Mouse (Mus musculus) hindbrain, embryonic 13.5 days (tissue): ENCODE measurements at regions not wholly inside any gene's neighbourhood (a gene's known extent, or its start where the extent isn't known, plus 50 kb on each side); places are given as distances from the start of the nearest gene placed in this dataset.

Experiments used
- ATAC-seq: fragments of 200-750 bp; cut with Nextera tagmentation; 2 replicates; pipeline ENCODE4 v1.8.0; 2017; ENCODE audit warnings: moderate TSS enrichment; ENCODE audit not compliant: low FRiP score
- H3K27ac ChIP-seq: fragments of 300-500 bp; sonication (generic); 2 replicates; pipeline ENCODE4 v1.5.1; 2015; ENCODE audit warnings: inconsistent platforms, mild to moderate bottlenecking, moderate library complexity
- H3K27me3 ChIP-seq: fragments of 300-500 bp; sonication (generic); 2 replicates; pipeline ENCODE4 v1.6.1; 2015; ENCODE audit warnings: mild to moderate bottlenecking, inconsistent platforms
- H3K36me3 ChIP-seq: fragments of 300-500 bp; sonication (generic); 2 replicates; pipeline ENCODE4 v1.6.1; 2015; ENCODE audit warnings: mild to moderate bottlenecking, inconsistent platforms
- H3K4me1 ChIP-seq: fragments of 300-500 bp; sonication (generic); replicated peaks from 2 replicates; pipeline ENCODE4 v1.6.1; 2015; ENCODE audit warnings: inconsistent platforms
- H3K4me2 ChIP-seq: fragments of 300-500 bp; sonication (generic); 2 replicates; pipeline ENCODE4 v1.6.1; 2015; ENCODE audit warnings: inconsistent platforms, mild to moderate bottlenecking, moderate library complexity
- H3K4me3 ChIP-seq: fragments of 300-500 bp; sonication (generic); 2 replicates; pipeline ENCODE4 v1.5.1; 2015; ENCODE audit warnings: mild to moderate bottlenecking, inconsistent platforms
- H3K9ac ChIP-seq: fragments of 300-500 bp; sonication (generic); 2 replicates; pipeline ENCODE4 v1.6.1; 2015; ENCODE audit warnings: mild to moderate bottlenecking, inconsistent platforms
- H3K9me3 ChIP-seq: fragments of 300-500 bp; sonication (generic); 2 replicates; pipeline ENCODE4 v1.6.1; 2016; ENCODE audit warnings: inconsistent platforms
- WGBS: fragments of 180-500 bp; shearing (Covaris S2); methylation state at CpG from one replicate; pipeline ENCODE4 v1.1.7; 2015; 5-methylcytosine and 5-hydroxymethylcytosine counted together

DNA sequence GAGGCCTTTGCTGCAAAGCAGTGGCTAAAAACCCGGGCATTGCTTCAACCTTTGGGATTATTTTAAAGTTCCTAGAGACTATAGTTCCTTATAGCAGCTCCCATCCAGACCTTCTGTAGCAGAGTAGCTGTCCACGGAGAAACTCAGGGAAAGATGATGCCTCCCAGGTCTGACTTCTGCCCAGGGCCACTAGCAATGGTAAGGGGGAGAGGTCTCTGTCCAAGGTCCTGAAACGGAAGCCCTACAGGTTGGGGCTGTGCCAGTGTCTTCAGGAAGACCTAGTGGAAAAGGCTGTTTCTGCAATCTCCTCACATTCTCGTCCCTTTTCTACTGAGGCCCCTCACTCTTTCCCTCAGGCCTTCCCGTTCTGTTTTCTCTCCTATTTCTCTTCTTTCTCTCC, 168.0 kb downstream of the Gm26897 start:
- no peak overlapping the region for H3K4me2 ChIP-seq
- ATAC-seq: no peak
- H3K4me3 ChIP-seq: no peak overlapping the region
- H3K27ac ChIP-seq: no peak overlapping the region
- 28% methylated on average over 5 of the region's 5 CpGs for WGBS
- H3K9me3 ChIP-seq: peaks cover 2% of the 10 kb centered on the region; the same call in 1 of the 2 replicates
- no peak overlapping the region for H3K9ac ChIP-seq
- H3K36me3 ChIP-seq: no peaks in the 10 kb centered on the region
- peaks cover 43% of the 10 kb centered on the region for H3K4me1 ChIP-seq
- peaks cover 27% of the 10 kb centered on the region for H3K27me3 ChIP-seq

DNA sequence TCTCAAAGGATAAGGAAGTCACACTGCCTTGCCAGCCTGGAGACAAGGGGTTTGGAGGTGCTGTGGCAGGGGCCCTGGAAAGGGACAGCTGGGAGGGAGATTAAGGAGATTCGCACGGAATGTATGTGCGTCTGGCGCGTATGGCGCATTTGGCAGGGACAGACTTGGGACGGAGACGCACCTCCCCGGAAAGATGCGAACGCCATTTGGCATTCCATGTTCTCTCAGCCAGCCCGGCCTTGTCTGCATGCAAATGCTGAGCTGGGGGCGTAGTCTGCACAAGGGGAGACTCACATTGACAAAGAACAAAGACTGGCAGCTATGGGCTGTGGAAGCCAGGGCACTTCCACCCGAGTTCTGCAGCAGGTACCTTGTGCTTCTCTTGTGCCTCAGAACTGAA, 174.4 kb downstream of the Gm26897 start:
- Histone ChIP-seq H3K27ac (no peak overlapping the region), H3K36me3 (no peaks in the 10 kb centered on the region), H3K27me3 (peaks cover 18% of the 10 kb centered on the region; the same call in 1 of the 2 replicates), H3K4me3 (no peak overlapping the region), H3K4me2 (no peak overlapping the region), H3K9ac (no peak overlapping the region), H3K9me3 (peaks cover 2% of the 10 kb centered on the region; the same call in 1 of the 2 replicates), H3K4me1 (peaks cover 10% of the 10 kb centered on the region)
- WGBS: 56% methylated on average over 14 of the region's 14 CpGs
- ATAC-seq: no peak

DNA sequence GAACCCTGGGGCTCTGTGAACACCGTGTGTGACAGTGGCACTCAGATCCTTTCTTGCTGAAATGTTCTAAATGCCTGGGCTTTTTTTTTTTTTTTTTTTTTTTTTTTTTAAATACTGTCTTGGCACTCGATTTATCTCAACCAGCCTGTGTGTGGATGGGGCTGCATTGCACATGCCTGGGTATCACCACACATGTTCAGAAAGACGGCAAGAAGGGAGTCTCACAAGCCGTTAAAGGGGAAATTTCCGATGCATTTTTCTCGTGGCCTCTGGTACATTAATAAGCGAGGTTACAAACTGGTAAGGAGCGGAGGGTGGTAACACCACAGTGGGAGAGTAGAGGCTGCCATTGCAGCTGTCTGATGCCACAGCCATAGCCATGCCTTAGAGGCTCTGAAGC, 176.8 kb downstream of the Gm26897 start:
- H3K4me3 ChIP-seq: no peak overlapping the region
- H3K27me3 ChIP-seq: peaks cover 16% of the 10 kb centered on the region; the same call in 1 of the 2 replicates
- no peaks in the 10 kb centered on the region for H3K36me3 ChIP-seq
- no peak overlapping the region for H3K9ac ChIP-seq
- peaks cover 22% of the 10 kb centered on the region for H3K4me1 ChIP-seq
- 62% methylated on average over 8 of the region's 8 CpGs for WGBS
- no peak overlapping the region for H3K27ac ChIP-seq
- no peak overlapping the region for H3K4me2 ChIP-seq
- ATAC-seq: no peak
- H3K9me3 ChIP-seq: no peaks in the 10 kb centered on the region

DNA sequence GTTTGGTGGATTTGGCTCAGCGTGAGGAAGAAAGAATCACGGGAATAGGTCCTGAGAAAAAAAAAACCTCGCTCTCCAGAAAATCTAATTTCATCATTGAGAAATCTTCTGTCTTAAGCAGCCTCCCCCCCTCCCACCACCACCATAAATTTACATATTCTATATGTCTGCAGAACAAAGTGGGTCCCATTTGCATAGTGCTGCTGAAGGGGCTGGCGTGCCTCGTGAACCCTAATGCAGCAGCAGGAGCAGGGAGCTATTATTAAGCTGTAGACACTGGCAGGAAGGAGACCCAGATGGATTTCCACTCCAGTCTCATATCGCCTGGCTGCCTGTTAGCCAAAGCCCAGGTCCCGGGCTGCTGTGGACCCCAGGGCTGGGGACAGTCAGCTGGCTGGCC, 179.6 kb downstream of the Gm26897 start:
- H3K27me3 ChIP-seq: peaks cover 20% of the 10 kb centered on the region; the same call in 1 of the 2 replicates
- 0 out of 2 replicates have a peak overlapping the region, but pooled peaks have one; percentile 3 for H3K4me2 ChIP-seq
- no peak for ATAC-seq
- H3K9me3 ChIP-seq: no peaks in the 10 kb centered on the region
- 25% methylated on average over 7 of the region's 7 CpGs for WGBS
- peak overlapping the region; percentile 39; the same call in 1 of the 2 replicates for H3K9ac ChIP-seq
- no peaks in the 10 kb centered on the region for H3K36me3 ChIP-seq
- peak overlapping the region; percentile 83 for H3K27ac ChIP-seq
- H3K4me1 ChIP-seq: peaks cover 34% of the 10 kb centered on the region
- H3K4me3 ChIP-seq: no peak overlapping the region

DNA sequence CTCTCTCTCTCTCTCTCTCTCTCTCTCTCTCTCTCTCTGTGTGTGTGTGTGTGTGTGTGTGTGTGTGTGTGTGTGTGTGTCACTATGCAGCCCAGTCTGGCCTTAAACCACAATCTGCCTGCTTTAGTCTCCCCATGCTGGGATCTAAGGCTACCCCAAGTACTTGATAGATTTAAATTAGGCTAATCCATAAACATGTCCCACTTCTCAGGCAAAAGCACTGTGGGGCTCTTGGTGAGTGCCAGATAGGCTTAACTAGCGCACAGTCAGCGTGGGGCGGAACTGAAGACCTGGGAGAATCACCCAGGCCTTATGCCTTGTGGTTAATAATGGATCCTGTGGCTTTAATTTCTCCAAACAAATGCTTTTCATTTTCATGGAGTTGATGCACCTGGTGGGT, 180.6 kb downstream of the Gm26897 start:
- peaks cover 43% of the 10 kb centered on the region for H3K4me1 ChIP-seq
- WGBS: 81% methylated on average over 3 of the region's 3 CpGs
- no peaks in the 10 kb centered on the region for H3K36me3 ChIP-seq
- no peak for ATAC-seq
- H3K4me2 ChIP-seq: no peak overlapping the region
- no peak overlapping the region for H3K9ac ChIP-seq
- H3K27ac ChIP-seq: no peak overlapping the region; the same call in 1 of the 2 replicates
- no peaks in the 10 kb centered on the region for H3K9me3 ChIP-seq
- peaks cover 22% of the 10 kb centered on the region; the same call in 1 of the 2 replicates for H3K27me3 ChIP-seq
- no peak overlapping the region for H3K4me3 ChIP-seq

DNA sequence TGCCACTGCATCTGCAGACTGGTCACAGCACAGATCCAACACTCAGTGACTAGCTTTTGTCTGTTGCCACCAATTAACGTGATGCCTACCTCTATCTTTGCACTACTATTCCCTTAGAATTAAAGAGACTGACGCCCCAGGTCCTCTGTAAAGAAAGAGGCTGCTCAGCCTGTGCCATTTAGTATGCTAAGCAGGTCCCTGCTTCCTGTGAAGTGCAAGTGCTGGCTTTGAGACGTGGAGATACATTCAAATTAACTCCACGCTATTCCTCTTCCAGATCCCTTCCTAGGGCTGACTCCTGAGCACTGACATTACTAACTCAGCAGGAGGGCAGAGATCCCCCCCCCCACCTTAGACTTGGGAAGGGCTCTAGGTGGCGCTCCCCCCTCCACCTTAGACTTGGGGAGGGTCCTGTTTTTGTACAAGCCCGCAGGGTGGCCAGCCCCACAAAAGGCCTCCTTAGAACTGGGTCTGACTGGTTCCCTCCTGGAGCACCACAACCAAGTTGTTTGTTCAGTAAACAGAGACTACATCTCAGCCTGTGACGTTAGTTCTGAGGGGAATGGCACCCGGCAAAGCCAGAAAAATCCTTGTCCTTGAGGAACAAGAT, 184.0 kb downstream of the Gm26897 start:
- H3K27me3 ChIP-seq: 0 out of 2 replicates have a peak, but pooled peaks cover 14% of the 10 kb centered on the region
- ATAC-seq: peak; percentile 75
- H3K9ac ChIP-seq: no peak overlapping the region
- no peak overlapping the region for H3K4me2 ChIP-seq
- peak overlapping the region; percentile 79 for H3K27ac ChIP-seq
- no peaks in the 10 kb centered on the region for H3K36me3 ChIP-seq
- no peaks in the 10 kb centered on the region for H3K9me3 ChIP-seq
- H3K4me3 ChIP-seq: no peak overlapping the region
- WGBS: 13% methylated on average over 8 of the region's 8 CpGs
- peaks cover 52% of the 10 kb centered on the region for H3K4me1 ChIP-seq

DNA sequence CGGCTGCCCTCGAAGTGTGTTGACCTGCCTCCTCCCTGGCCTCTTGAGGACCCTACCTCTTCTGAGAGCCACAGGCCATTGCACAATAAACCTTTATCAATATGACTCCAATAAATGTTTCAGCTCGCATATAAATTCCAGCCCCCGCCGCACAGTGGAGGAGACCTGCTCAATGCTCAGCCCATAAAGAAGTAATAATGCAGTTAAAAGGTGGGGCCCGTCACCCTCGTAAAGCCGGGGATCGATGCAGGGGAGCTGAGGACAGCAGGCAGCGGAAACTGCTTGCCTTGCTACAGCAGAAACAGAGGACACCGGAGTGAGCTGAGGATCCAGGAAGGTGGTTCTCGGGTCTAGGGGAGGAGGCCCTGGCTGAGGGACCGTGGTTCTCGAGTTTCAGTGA, 185.2 kb downstream of the Gm26897 start:
- Histone ChIP-seq H3K27me3 (0 out of 2 replicates have a peak, but pooled peaks cover 14% of the 10 kb centered on the region), H3K9me3 (no peaks in the 10 kb centered on the region), H3K9ac (no peak overlapping the region), H3K27ac (0 out of 2 replicates have a peak overlapping the region, but pooled peaks have one; percentile 79), H3K36me3 (no peaks in the 10 kb centered on the region), H3K4me2 (no peak overlapping the region), H3K4me3 (no peak overlapping the region), H3K4me1 (peaks cover 52% of the 10 kb centered on the region)
- no peak for ATAC-seq
- 72% methylated on average over 14 of the region's 14 CpGs for WGBS

DNA sequence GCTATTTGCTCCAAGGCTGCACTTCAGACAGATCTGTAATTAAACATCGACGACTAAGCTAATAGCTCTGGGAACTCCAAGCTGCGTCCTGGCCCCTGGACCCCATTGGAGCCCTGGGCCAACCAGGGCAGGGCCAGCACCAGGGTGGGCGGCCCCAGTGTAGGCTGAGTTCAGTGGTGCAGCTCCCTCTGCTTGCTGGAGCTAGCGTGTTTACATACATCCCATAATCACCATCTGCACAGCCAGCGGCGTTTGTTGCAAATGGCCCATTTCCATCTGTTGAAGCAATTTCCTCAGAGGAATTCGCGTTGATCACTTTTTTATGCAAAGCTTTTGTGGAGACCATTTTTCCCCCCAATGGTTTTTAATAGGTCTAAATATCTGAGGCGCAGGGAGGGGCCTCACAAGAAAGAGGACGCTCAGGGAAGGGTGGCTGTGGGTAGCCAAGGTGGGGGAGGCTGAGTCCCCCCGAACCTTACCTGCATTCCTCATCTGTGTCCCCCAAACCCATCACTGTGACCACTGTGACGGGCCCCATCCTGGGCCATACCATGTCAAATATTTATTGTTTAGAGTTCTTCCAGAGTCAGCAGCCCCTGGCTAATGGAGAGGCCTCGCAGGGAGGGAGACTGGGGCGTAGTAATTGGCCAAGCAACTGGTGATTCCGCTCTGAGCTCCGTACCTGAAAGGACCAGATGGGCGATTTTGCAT, 189.4 kb downstream of the Gm26897 start:
- Histone ChIP-seq H3K9me3 (no peaks in the 10 kb centered on the region), H3K4me3 (no peak overlapping the region), H3K4me2 (0 out of 2 replicates have a peak overlapping the region, but pooled peaks have one; percentile 23), H3K36me3 (no peaks in the 10 kb centered on the region), H3K27me3 (0 out of 2 replicates have a peak, but pooled peaks cover 11% of the 10 kb centered on the region), H3K27ac (peak overlapping the region; percentile 75), H3K4me1 (peaks cover 58% of the 10 kb centered on the region), H3K9ac (peak overlapping the region; percentile 24; the same call in 1 of the 2 replicates)
- peak; percentile 78 for ATAC-seq
- WGBS: 23% methylated on average over 18 of the region's 18 CpGs

DNA sequence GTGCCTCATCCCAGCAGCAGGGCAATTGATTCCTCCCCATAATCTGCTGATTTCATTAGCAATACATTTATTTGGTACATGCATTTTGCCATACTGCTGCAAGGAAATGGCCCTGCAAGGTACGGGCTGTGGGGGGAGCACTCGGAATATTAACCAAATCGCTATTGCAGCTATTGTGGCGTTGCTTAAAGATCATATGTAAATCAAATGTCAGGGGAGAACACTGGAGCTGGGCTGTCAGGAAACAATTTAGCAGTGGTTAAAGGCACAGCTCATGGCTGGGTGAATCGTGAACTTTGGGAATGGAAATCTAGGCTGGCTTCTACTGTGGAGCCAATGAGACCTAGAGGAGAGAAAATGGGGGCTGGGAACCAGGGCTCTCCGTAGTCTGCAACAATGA, 192.0 kb downstream of the Gm26897 start:
- no peak for ATAC-seq
- Histone ChIP-seq H3K4me1 (peaks cover 54% of the 10 kb centered on the region), H3K27ac (peak overlapping the region; percentile 73), H3K36me3 (no peaks in the 10 kb centered on the region), H3K4me3 (no peak overlapping the region), H3K27me3 (0 out of 2 replicates have a peak, but pooled peaks cover 5% of the 10 kb centered on the region), H3K9ac (no peak overlapping the region), H3K4me2 (no peak overlapping the region), H3K9me3 (no peaks in the 10 kb centered on the region)
- WGBS: 31% methylated on average over 6 of the region's 6 CpGs

DNA sequence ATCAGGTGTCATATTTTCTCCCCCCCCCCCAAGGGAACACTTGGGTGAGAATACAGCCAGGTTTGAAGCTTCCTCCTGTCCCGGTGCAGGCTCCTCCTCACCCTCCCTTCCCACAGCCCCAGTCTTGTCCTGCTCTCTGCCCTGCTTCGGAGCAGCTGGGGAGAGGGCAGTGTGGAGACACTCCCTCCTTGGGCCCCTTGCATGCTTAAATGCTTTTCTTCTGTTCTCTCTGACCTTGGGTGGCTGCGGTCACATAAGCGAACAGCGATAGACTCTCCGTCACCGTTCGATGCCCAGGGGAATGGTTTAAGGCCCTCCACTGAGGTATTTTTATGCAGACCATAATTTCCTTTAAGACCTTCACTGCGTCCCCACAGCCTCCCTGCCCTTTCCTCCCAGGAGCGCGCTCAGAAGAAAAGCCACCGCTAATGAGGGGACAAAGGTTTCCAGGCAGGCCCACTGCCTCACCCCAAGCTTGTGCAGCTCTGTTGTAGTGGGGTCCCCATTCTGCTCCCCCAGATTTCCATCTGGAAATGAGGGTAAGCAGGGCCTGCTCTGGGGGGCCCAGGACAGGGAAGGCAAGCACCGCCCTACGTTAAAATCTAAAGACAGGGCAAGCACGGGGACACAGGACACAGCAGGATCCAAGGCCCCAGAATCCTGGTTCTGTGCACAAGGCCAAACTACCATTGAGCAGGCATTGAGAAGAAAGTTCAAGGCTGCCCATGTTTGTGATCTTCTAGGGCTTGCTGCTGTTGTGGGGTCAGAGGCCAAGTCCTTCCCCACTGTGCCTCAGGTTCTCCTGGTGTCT, 195.7 kb downstream of the Gm26897 start:
- Histone ChIP-seq H3K9me3 (no peaks in the 10 kb centered on the region), H3K36me3 (no peaks in the 10 kb centered on the region), H3K9ac (peak overlapping the region; percentile 39; the same call in 1 of the 2 replicates), H3K27me3 (0 out of 2 replicates have a peak, but pooled peaks cover 4% of the 10 kb centered on the region), H3K4me2 (no peak overlapping the region), H3K27ac (no peak overlapping the region), H3K4me1 (peaks cover 34% of the 10 kb centered on the region), H3K4me3 (no peak overlapping the region)
- WGBS: 18% methylated on average over 15 of the region's 15 CpGs
- ATAC-seq: no peak

DNA sequence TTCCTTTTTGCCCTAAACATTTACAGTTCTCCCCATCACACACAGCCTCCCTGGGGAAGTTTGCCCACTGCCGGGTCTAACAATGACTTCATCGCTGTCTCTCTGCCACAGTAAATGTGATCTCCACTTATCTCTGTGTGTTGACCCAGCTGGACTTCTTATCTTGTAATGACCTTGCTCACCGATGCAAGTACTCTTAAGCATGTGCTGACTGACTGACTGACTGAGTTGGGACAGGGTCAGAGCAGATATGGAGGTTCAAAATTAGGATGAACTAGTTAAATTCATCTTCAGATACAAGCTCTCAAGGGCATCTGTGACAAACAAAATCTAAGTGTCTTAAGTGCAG, 196.2 kb downstream of the Gm26897 start:
- H3K27ac ChIP-seq: no peak overlapping the region
- H3K4me3 ChIP-seq: no peak overlapping the region
- 0 out of 2 replicates have a peak, but pooled peaks cover 4% of the 10 kb centered on the region for H3K27me3 ChIP-seq
- H3K9me3 ChIP-seq: no peaks in the 10 kb centered on the region
- no peak overlapping the region for H3K9ac ChIP-seq
- 48% methylated on average over 3 of the region's 3 CpGs for WGBS
- no peak for ATAC-seq
- H3K36me3 ChIP-seq: no peaks in the 10 kb centered on the region
- no peak overlapping the region for H3K4me2 ChIP-seq
- H3K4me1 ChIP-seq: peaks cover 34% of the 10 kb centered on the region

DNA sequence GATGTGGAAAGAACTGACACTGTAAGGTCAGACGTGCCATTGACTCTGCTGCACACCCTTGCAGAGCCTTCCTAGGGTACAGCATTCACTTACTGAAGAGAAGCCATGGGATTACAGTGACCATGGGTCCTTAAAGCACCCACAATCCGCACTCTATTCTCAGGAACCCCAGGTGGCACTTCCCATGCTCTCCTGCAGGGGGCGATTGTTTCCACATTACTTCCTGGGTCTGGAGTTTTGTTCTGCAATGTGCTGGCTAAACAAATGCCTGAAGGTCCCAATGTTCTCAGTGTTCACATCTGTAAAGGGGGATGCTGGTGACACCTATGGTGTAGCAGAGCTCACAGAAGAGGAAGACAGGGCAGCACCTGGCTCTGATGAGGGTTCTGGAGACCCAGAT, 198.0 kb downstream of the Gm26897 start:
- peaks cover 24% of the 10 kb centered on the region for H3K4me1 ChIP-seq
- H3K4me3 ChIP-seq: no peak overlapping the region
- no peaks in the 10 kb centered on the region for H3K27me3 ChIP-seq
- H3K9ac ChIP-seq: no peak overlapping the region
- no peak overlapping the region for H3K4me2 ChIP-seq
- H3K27ac ChIP-seq: no peak overlapping the region
- no peaks in the 10 kb centered on the region for H3K9me3 ChIP-seq
- ATAC-seq: no peak
- H3K36me3 ChIP-seq: no peaks in the 10 kb centered on the region
- 81% methylated on average over 3 of the region's 3 CpGs for WGBS
